Mouse (Mus musculus) G1E (cell line): ENCODE results near the gene Gcgr. TPM values are rescaled to one million over a fixed set of nuclear protein-coding genes. Genes with fewer than 3 reads are reported as not detected.

Experiments
- ATAC-seq: 2 replicates; pipeline ENCODE4 v1.8.0; 2016; ENCODE audit warnings: mild to moderate bottlenecking; ENCODE audit not compliant: insufficient number of reproducible peaks, poor library complexity, low FRiP score, severe bottlenecking; ENCODE audit errors: extremely low read depth
- DNase-seq: peaks from one replicate; pipeline ENCODE4 v3.0.0; 2012; ENCODE audit warnings: low spot score
- H3K27me3 ChIP-seq: 2 replicates; pipeline ENCODE4 v1.6.1; 2012; ENCODE audit warnings: mild to moderate bottlenecking, low read length, inconsistent platforms; ENCODE audit not compliant: insufficient read depth
- H3K36me3 ChIP-seq: replicated peaks from 2 replicates; pipeline ENCODE3; 2012; ENCODE audit warnings: mild to moderate bottlenecking, inconsistent platforms
- H3K4me1 ChIP-seq: 2 replicates; pipeline ENCODE4 v1.6.1; 2012; ENCODE audit warnings: low read depth, low read length, inconsistent platforms, mixed read lengths; ENCODE audit not compliant: insufficient read depth
- H3K4me3 ChIP-seq: 2 replicates; pipeline ENCODE4 v1.5.1; 2012; ENCODE audit warnings: low read depth, mild to moderate bottlenecking, inconsistent platforms, low read length, moderate library complexity, mixed read lengths
- H3K9me3 ChIP-seq: replicated peaks from 2 replicates; pipeline ENCODE4 v1.6.1; 2012; ENCODE audit warnings: inconsistent platforms
- CTCF ChIP-seq: IDR thresholded peaks from 2 replicates; pipeline ENCODE4 v1.5.1; 2012; ENCODE audit warnings: low read depth, low read length, inconsistent platforms, mixed read lengths
- GATA1 ChIP-seq: IDR thresholded peaks from 2 replicates; pipeline ENCODE4 v1.6.1; 2012; ENCODE audit warnings: borderline replicate concordance, low read length, inconsistent platforms, mixed read lengths
- GATA2 ChIP-seq: IDR thresholded peaks from 2 replicates; pipeline ENCODE4 v1.6.1; 2012; ENCODE audit warnings: low read depth, low read length, inconsistent platforms, borderline replicate concordance
- POLR2AphosphoS5 ChIP-seq: IDR thresholded peaks from 2 replicates; pipeline ENCODE4 v1.6.1; 2012; ENCODE audit warnings: low read depth, low read length, inconsistent platforms; ENCODE audit not compliant: insufficient replicate concordance
- TAL1 ChIP-seq: conservative IDR thresholded peaks from 2 replicates; pipeline ENCODE4 v1.6.1; 2012; ENCODE audit warnings: low read depth, low read length, inconsistent platforms, mixed read lengths
- polyA plus RNA-seq: library from polyadenylated mRNA; stranded (reverse); fragments of >175 nt; gene quantifications from 2 replicates; pipeline ENCODE4 v1.2.3, GENCODE M21; 2012
- total RNA-seq, 2 experiments: library from RNA; stranded (forward) in 1 of 2; stranded (reverse) in 1 of 2; fragments of 200-1000 nt in 1 of 2; fragments of >200 nt in 1 of 2; fragmentation: Nextera tagmentation in 1 of 2; gene quantifications; 2 replicates each; pipeline ENCODE4 v1.2.3; 2014 to 2017

Gene Gcgr
- total and polyA plus RNA-seq, 3 experiments, result not detected

DNA sequence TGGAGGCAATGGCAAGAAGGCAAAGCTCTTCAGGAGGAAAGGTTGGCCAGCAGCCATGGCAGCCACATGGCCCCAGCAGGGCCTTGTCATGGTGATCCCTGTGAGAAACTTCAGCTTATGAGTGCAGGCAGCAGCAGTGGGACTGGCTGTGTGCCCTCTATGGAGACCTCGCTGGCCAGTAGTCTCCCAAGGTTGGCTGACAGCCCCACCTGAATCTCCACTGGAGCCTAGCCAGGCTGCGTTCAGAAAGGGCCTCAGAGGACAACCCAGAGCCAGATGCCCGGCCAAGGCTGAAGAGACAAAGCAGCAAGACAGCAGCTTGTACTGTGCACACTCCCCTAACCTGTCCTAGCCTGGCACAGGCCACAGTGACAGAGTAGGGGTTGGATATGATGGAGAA is 8.0 kb downstream of the Gcgr start:
- DNase-seq (no peak), ATAC-seq (no peak)
- H3K36me3 ChIP-seq, result peaks cover 23% of the 10 kb centered on the region
- H3K4me3 ChIP-seq, result no peak overlapping the region
- H3K9me3 ChIP-seq, result no peaks in the 10 kb centered on the region
- H3K27me3 ChIP-seq, result peaks cover 58% of the 10 kb centered on the region
- peaks cover 33% of the 10 kb centered on the region for H3K4me1 ChIP-seq
- TF ChIP-seq GATA1, result no peak
- TF ChIP-seq POLR2AphosphoS5, result no peak

- ATAC-seq, result no peak
Observed at GRCm38 (mm10) chr11:120538955-120539284, 8.4 kb downstream of the Gcgr start.

DNA sequence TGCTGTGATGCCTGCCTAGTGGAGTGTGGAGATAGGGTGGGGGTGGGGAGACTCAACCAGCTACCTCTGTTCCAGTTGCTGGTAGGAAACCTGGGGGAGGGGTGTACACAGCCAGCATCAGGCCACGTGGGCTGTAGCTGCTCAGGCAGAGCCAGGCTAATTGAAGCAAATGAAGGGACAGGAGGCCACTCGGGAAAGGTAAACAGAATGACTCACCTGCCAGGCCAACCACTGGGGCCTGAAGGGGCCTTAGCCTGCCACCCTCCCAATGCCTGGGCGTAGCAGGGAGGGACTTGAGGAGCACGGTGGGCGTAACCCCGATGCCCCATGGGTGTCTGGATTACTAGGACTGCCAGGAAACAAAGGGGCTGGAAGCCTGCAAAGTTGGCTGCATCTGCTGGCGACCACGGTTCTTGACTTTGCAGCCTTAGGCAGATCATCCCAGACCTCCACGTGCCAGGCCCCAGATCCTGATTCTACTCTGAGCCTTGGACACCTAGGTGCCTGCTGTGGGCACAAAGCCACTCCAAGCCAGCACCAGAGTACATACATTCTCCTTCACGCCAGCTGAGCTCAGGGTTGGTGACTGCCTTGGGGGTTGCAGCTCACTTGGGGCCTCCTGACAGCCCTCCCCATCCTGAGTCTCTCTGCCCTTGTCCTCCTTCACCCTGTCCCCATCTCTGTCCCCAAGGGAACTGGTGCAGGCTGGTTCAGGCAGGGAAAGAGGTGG is 9.0 kb downstream of the Gcgr start:
- peaks cover 32% of the 10 kb centered on the region for H3K36me3 ChIP-seq
- no peak for TF ChIP-seq GATA1

More at GRCm38 (mm10) chr11:120538955-120539284, 8.4 kb downstream of the Gcgr start:
- Histone ChIP-seq H3K4me3 (no peak overlapping the region), H3K36me3 (peaks cover 27% of the 10 kb centered on the region), H3K27me3 (peaks cover 54% of the 10 kb centered on the region), H3K4me1 (peaks cover 33% of the 10 kb centered on the region), H3K9me3 (no peaks in the 10 kb centered on the region)
- no peak for TF ChIP-seq POLR2AphosphoS5
- no peak for TF ChIP-seq GATA1
- no peak for TF ChIP-seq CTCF
- no peak for TF ChIP-seq GATA2
- TF ChIP-seq TAL1, result no peak
- no peak for DNase-seq

DNA sequence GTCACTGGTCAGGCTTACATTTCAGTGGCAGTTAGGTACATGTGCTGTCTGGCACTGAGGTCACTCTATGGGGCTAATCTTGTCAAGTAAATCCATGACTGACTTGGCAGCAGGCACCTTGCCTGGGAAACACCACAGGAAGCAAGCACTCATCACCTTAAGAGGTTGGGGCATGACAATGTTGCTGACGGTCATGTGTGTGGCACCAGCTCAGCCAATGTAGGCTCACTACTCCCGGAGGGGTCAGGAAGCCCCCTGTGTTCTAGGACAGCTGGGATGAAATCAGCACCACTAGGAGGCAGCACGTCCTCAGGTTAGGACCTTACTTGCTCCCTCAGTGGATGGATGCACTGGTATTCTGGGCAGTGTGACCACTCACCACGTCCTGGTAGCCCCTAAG is 11.4 kb downstream of the Gcgr start:
- no peak for ATAC-seq
- peaks cover 24% of the 10 kb centered on the region for H3K4me1 ChIP-seq
- no peak overlapping the region for H3K4me3 ChIP-seq
- TF ChIP-seq POLR2AphosphoS5 (no peak), TAL1 (no peak), GATA1 (no peak), CTCF (no peak), GATA2 (no peak)
- H3K36me3 ChIP-seq, result peaks cover 56% of the 10 kb centered on the region
- DNase-seq, result no peak
- peaks cover 26% of the 10 kb centered on the region for H3K27me3 ChIP-seq
- H3K9me3 ChIP-seq, result no peaks in the 10 kb centered on the region

More for the DNA sequence above, 9.0 kb downstream of the Gcgr start:
- H3K4me1 ChIP-seq, result peaks cover 33% of the 10 kb centered on the region
- no peaks in the 10 kb centered on the region for H3K9me3 ChIP-seq
- DNase-seq (no peak), ATAC-seq (no peak)
- peaks cover 49% of the 10 kb centered on the region for H3K27me3 ChIP-seq
- H3K4me3 ChIP-seq, result no peak overlapping the region

DNA sequence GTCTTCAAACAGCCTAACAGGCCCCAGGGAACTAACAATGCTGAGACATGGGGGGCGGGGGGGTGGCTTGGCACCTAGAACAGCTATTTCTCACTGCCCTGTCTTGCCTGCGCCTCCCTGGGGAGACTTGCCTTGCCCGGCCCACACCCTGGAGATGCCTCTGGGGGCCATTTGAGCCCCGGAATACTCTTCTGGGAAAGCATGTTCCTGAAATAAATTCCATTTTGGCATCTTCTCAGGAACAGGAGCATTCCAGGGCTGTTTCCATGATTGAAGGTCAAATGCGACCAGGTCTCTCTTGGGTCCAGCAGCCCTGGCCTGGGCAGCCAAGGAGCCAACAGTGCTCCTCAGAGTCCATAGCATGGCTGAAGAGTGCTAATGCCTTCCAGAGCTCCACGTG is 11.9 kb downstream of the Gcgr start:
- Histone ChIP-seq H3K27me3 (peaks cover 21% of the 10 kb centered on the region), H3K36me3 (peaks cover 59% of the 10 kb centered on the region), H3K9me3 (no peaks in the 10 kb centered on the region), H3K4me3 (no peak overlapping the region), H3K4me1 (peaks cover 26% of the 10 kb centered on the region)
- TF ChIP-seq GATA2 (no peak), GATA1 (no peak), POLR2AphosphoS5 (no peak), TAL1 (no peak), CTCF (no peak)
- ATAC-seq, result no peak
- no peak for DNase-seq

DNA sequence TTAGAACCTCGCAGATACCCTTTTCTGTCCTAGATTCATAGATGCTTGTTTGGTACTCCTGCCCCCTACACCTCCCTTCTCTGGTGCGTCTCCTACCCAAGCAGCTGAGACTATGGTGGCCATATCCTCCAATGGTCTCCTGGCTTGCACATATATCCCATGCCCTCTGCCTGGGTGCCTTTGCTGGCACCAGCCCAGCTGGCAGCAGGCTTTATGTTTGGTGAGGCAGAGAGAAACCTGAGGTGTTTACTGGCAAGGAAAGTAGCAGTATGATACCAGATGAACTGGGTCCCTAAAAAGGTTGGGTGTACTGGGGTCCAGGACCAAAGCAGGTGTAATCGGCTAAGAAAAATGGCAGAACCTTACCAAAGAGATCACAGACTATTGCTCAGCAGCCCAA is 15.5 kb downstream of the Gcgr start:
- Histone ChIP-seq H3K4me3 (no peak overlapping the region), H3K4me1 (peaks cover 39% of the 10 kb centered on the region), H3K9me3 (no peaks in the 10 kb centered on the region), H3K27me3 (no peaks in the 10 kb centered on the region), H3K36me3 (peaks cover 74% of the 10 kb centered on the region)
- ATAC-seq (no peak), DNase-seq (no peak)
- no peak for TF ChIP-seq POLR2AphosphoS5
- TF ChIP-seq GATA2, result no peak
- TF ChIP-seq CTCF, result no peak

DNA sequence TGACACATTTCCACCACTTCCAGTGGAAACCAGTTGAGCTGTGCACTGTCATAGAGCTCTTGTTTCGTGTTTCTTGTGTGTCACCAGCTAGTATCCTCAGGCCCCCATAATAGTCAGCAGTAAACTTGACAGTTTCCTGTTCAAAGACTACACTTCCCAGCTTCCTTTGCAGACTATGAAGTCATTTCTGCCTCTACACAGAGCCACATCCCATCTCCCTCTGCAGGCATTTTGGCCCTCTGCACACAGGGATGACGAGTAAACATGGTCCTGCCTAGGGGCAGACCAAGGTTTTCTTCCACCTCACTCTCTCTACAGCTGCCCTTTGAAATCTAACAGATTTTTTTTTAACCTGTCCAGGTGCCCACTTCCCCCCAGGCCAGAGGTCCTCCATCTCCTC is 17.0 kb downstream of the Gcgr start:
- no peak for DNase-seq
- H3K4me1 ChIP-seq, result peaks cover 36% of the 10 kb centered on the region
- no peak overlapping the region for H3K4me3 ChIP-seq

More for the DNA sequence above, 17.0 kb downstream of the Gcgr start:
- peaks cover 73% of the 10 kb centered on the region for H3K36me3 ChIP-seq
- no peaks in the 10 kb centered on the region for H3K9me3 ChIP-seq
- ATAC-seq, result peak; percentile 32; the same call in 1 of the 2 replicates
- no peaks in the 10 kb centered on the region for H3K27me3 ChIP-seq
- TF ChIP-seq GATA2 (no peak), TAL1 (no peak), POLR2AphosphoS5 (no peak), GATA1 (no peak), CTCF (no peak)
